Mouse (Mus musculus) ovary, postnatal 36 days (tissue): Measurements from ENCODE around the gene Pnpla6.
"Not testable (repeated sequence)": the region's sequence is repeated elsewhere in the genome, so short reads cannot be mapped to it uniquely, and the experiment has no call there.

Experiments used
- DNase-seq: peaks from one replicate; pipeline ENCODE4 v3.0.0; 2022; ENCODE audit warnings: low spot score, mixed read lengths

Pnpla6 gene

GRCm38 (mm10) chr8:3576211-3576960, 61.2 kb downstream of the Pnpla6 start:
- DNase-seq: no peak

- no peak for DNase-seq
These were observed 64.5 kb downstream of the Pnpla6 start for GRCm38 (mm10) chr8:3579390-3580364.

DNA sequence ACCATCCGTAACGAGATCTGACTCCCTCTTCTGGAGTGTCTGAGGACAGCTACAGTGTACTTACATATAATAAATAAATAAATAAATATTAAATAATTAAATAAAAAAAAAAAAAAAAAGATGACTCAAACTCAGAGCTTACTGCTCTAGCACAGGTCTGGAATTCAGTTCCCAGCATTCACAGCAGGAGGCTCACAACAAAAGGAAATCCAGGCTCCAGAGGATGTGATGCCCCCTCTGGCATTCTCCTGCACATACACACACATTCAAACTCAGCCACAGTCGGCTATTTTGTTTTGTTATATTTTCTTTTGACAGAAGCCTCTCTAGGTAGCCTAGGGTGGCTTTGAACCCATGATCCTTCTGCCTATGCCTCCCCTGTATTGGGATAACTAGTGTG, 66.8 kb downstream of the Pnpla6 start:
- not testable (repeated sequence) for DNase-seq

DNA sequence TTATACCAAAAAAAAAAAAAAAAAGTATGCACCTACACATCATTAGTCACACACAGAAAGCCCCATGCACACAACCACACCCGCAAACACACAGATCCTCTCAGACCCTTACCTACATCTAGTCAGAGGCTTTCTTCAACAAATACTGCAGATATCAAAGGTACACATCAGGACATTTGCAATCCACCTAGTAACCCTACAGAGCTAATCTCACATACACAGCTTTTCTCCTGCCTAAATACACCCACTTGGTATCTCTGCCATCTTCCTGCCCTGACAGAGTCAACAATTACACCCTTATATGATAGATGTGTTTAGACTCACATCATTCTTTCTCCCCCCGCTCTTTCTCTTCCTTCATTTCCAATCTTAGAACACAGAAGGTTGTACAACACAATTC, 71.3 kb downstream of the Pnpla6 start:
- no peak for DNase-seq

DNA sequence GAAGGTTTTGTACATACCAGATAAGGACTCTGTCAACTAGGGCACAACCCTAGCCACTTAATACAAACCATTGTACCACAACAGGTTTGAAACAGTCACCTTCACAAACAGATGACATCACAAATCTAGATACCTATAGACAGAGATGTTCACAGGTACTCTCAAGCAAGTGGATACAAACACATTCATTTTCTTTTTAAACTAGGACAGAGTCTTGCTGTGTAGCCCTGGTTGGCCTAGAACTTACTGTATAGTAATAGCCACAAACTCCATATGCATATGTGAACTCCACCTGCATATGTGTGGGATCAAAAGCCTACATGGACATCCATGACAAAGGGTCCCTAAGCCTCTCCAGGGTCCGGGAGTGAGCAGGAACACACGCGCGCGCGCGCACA, 71.8 kb downstream of the Pnpla6 start, which contains the start of gene Camsap3:
Camsap3 (plus strand) TSS at position 301 of the 398 bp plus-strand sequence.
- no peak for DNase-seq

DNA sequence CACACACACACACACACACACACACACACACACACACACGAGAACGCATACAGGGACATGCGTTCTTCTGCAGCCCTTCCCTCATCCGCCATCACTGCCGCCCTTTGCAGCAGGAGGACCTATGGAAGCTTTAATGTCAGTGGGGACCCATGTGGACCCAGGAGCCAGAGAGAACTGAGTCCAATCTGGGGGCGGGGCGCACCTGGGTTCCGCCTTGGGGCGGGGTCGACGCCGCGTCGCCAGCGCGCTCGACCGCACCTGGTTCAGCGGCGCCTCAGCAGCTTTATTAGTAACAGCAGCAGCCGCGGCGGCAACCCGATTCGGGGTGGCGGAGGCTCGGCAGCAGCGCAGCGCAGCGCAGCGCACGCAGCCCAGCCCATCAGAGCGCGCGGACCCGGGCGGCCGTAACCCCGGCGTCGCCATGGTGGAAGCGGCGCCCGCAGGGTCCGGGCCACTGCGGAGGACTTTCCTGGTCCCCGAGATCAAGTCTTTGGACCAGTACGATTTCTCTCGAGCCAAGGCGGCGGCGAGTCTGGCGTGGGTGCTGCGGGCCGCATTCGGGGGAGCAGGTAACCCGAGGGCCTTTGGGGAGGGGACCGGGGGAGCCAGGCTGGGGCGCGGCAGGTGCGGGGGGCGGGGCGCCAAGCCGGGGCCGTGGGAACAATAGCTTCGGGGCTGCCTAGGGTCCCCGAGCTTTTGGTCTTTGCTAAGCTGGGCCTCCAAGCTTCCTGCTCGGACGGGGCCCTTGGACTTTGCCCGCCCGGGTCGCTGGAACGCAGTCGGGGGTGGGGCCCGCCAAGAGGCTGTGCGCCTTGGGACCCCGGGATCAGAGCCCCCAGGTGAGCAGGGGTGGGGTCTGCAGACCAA, 72.4 kb downstream of the Pnpla6 start:
- DNase-seq: peak; percentile 67

DNA sequence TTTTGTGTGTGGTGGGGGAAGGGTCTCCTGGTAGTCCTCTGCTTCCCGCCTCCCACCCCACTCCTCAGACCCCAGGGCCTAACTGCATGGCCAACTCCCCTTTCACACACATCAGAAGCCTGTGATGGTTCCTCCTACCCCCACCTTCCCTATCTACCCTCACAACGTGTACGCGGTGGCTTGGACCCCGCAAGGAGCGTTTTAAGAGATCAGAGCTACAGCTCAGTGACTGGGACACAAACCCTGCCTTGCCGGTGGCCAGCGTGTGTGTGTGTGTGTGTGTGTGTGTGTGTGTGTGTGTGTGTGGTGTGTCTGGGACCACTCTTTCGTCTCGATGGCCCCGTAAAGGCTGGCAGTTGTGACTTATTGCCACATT, 73.1 kb downstream of the Pnpla6 start:
- DNase-seq: no peak

DNA sequence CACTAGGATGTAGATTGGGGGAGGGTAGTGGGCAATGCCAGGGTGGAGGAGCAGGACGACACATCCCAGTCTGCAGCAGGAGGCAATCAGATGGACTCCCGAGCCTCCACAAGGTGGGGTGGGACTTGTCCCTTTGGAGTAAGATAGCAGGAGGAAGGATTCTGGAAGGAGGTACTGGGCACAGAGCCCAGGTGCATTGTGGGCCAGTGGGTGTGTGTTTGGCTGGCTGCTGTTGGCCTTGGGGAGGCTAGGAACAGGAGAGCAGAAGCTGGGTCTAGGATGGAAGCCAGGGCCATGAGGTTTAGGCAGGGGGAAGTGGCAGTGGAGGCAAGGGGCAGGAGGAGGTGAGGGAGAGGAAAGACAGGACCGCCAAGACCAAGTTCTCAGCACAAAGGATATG, 78.3 kb downstream of the Pnpla6 start:
- peak; percentile 59 for DNase-seq
